Mouse (Mus musculus) left cerebral cortex, adult 18-20 months (tissue): ENCODE measurements at regions not wholly inside any gene's neighbourhood (a gene's known extent, or its start where the extent isn't known, plus 50 kb on each side); places are given as distances from the start of the nearest gene placed in this dataset.

Experiments used
- DNase-seq, 2 experiments: peaks; one replicate each; pipeline ENCODE4 v3.0.0; 2021 to 2022; ENCODE audit warnings: low spot score in 2 of 2, mixed read lengths in 1 of 2

DNA sequence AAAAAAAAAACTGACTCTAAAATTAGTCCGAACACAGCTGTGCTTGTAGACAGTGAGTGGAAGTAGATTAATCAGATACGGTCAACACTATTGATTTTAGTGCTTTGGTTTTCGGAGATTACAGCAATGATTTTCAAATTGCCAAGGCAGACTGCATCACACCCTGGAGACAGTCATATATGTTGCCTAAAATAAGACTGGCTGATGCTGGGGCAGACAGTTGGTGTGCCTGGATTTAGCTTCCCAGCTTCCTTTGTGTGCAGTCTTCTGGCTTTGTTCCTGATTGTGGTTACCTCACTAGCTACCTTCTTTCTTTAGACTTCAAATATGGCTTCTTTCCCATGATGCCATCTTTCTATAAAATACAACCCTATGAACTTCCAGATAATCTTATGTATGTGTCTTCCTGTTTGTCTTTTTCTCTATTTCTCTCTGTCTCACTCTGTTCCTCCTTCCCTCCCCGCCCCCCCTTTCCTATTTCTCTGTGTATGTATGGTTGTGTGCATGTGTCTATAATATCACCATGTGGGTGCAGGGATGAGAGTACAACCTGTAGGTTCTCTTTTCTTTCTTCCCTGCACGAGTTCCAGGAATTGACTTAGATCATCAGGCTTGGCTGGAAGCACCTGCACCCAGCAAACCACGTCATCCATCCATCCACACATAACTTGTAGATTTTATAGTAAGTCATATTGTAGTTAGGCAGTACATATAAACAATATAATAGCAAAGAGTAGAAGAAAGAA is 199.7 kb upstream of the Gm9008 start:
- peak; percentile 25 to 29 for DNase-seq

DNA sequence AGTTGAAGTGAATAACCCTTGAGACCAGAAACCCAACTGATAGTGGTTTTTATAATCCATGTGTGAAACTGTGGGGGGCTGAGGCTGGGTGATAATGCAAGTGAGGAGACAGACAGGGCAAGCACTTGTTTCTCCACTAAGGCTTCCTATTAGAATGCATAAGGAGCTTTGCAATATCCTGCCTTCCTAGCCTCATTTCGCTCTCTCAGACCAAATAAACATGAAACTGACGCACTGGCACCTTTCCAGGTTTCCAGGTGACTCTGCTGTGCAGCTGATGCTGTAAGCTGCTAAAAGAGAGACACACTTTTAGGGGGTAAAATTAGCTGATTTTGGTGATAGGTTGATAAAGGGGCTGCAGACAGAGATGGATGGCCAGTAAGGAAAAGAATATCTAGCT is 191.2 kb upstream of the Gm9008 start:
- no peak for DNase-seq

DNA sequence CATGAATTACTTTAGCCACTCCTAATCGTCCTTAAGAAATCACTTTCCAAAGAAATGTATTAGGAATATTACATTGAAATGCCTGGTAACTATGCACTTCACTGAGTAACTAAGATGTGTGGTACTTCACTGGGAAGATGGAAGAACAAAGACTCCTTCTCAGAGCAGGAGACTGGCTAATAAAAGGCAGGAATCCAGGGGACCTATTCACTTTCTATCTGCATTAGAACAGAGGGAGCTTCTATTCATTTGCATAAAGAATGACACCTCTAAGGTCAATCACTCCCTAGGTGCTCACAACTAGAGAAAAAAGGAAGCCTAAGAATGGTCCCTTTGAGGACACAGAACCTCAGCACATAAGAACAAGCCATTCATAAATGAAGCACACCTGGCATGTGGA is 142.0 kb upstream of the Gm9008 start:
- DNase-seq: no peak

DNA sequence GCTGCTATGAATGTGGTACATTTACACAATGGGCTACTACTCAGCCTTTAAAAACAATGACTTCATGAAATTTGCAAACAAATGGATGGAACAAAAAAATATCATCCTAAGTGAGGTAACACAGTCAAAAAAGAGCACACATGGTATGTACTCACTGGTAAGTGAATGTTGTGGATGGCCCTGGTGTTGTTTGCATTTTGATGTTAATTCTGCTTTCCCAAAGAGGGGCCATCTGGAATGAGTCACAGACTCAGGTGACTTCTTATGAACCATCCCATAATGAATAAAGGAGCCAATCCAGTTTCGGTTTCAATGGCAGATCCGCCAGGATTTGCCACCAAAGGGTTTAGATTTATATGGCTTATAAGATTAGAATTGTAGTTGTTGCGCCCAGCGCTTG is 130.8 kb upstream of the Gm9008 start:
- no peak for DNase-seq

DNA sequence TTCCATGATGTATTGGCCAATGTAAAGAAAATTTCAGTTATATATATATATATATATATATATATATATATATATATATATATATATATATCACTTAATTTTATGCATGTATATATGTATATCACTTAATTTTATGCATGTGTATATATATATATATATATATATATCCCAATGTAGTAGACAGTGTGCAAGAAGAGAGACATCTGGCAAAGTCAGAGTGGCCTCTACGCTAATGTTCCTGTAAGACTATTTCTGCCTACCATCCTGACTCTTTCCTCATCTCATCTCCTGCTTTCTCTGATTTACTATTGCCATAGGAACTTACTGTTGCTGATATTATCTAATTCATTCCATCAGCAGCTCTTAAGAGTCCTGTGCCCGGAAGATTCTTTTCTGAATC is 123.9 kb upstream of the Gm9008 start:
- DNase-seq: no peak

DNA sequence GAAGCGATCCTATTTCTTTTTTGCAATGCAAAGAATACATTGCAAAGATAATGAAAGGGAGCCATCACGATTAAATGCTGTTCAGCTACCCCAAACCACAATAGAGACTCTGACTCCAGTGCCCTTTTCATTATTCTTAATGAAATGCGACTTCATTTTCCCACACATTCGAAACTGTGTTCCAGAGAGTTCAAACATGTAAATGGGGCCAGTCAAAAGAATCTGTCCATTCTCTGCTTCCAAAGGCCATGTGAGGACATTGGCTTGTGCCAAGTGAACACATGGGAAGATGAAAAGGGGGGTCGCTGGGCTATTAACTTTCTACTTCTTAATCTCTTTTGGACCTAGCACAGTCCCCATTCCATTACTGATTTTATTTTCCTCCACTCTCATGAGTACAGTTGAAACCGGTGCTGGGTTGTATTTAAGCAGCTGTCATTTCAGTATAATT is 123.2 kb upstream of the Gm9008 start:
- no peak for DNase-seq
